Mouse (Mus musculus) neural tube, embryonic 10.5 days (tissue): ENCODE measurements around the gene Zfp275.
"Not testable (repeated sequence)": the region's sequence is repeated elsewhere in the genome, so short reads cannot be mapped to it uniquely, and the experiment has no call there.

Experiments
- DNase-seq: peaks from one replicate; pipeline ENCODE4 v3.0.0-alpha.2; 2017; ENCODE audit warnings: low spot score; ENCODE audit errors: extremely low spot score

Gene Zfp275

GRCm38 (mm10) chrX:73342483-73342895 lies at the start of gene Zfp275:
Gene Zfp275 (plus strand): TSS chrX:73342621.
- peak; percentile 74 for DNase-seq

GRCm38 (mm10) chrX:73292876-73293275 lies 49.5 kb upstream of the Zfp275 start, which contains the start of the genes Xlr5a and Xlr5c:
Gene Xlr5a (minus strand): TSS chrX:73292976.
Gene Xlr5c (minus strand): TSS chrX:73292976.
- not testable (repeated sequence) for DNase-seq

GRCm38 (mm10) chrX:73295745-73296144 lies 46.7 kb upstream of the Zfp275 start:
- DNase-seq: not testable (repeated sequence)

GRCm38 (mm10) chrX:73312522-73312921 lies 29.9 kb upstream of the Zfp275 start:
- no peak for DNase-seq

GRCm38 (mm10) chrX:73321029-73321428 lies 21.4 kb upstream of the Zfp275 start:
- DNase-seq: no peak

GRCm38 (mm10) chrX:73327215-73327614 lies 15.2 kb upstream of the Zfp275 start:
- DNase-seq: no peak

GRCm38 (mm10) chrX:73333548-73333947 lies 8.9 kb upstream of the Zfp275 start:
- no peak for DNase-seq

- no peak for DNase-seq
These were observed 5.7 kb upstream of the Zfp275 start, which contains the start of gene Gm45015 for GRCm38 (mm10) chrX:73336740-73337139. Gene Gm45015 (minus strand): TSS chrX:73336840.

GRCm38 (mm10) chrX:73341473-73341872 lies 948 bp upstream of the Zfp275 start:
- DNase-seq: no peak

- no peak for DNase-seq
These were observed 353 bp upstream of the Zfp275 start for GRCm38 (mm10) chrX:73342068-73342467.

GRCm38 (mm10) chrX:73342941-73343735 lies 717 bp downstream of the Zfp275 start:
- no peak for DNase-seq

- no peak for DNase-seq
These were observed 1.4 kb downstream of the Zfp275 start for GRCm38 (mm10) chrX:73343802-73344201.

GRCm38 (mm10) chrX:73344346-73344745 lies 1.9 kb downstream of the Zfp275 start:
- DNase-seq: no peak

GRCm38 (mm10) chrX:73356163-73356562 lies 13.7 kb downstream of the Zfp275 start:
- DNase-seq: no peak

GRCm38 (mm10) chrX:73356719-73357118 lies 14.3 kb downstream of the Zfp275 start:
- DNase-seq: no peak

GRCm38 (mm10) chrX:73363291-73363690 lies 20.9 kb downstream of the Zfp275 start:
- DNase-seq: no peak

- DNase-seq: no peak
These were observed 42.0 kb downstream of the Zfp275 start for GRCm38 (mm10) chrX:73384419-73384818.

GRCm38 (mm10) chrX:73384924-73385323 lies 42.5 kb downstream of the Zfp275 start:
- DNase-seq: no peak

GRCm38 (mm10) chrX:73391481-73391880 lies 49.1 kb downstream of the Zfp275 start:
- DNase-seq: no peak

GRCm38 (mm10) chrX:73396446-73396845 lies 54.0 kb downstream of the Zfp275 start:
- DNase-seq: no peak

- not testable (repeated sequence) for DNase-seq
These were observed 56.2 kb downstream of the Zfp275 start, which contains the start of gene Gm18336 for GRCm38 (mm10) chrX:73398636-73399035. Gene Gm18336 (minus strand): TSS chrX:73398736.

- DNase-seq: no peak
These were observed 58.5 kb downstream of the Zfp275 start for GRCm38 (mm10) chrX:73400951-73401350.

GRCm38 (mm10) chrX:73401616-73402015 lies 59.2 kb downstream of the Zfp275 start:
- no peak for DNase-seq
